Mouse (Mus musculus) limb, embryonic 14.5 days (tissue): ENCODE data around the gene Dclk2. TPM values are rescaled to one million over a fixed set of nuclear protein-coding genes. Genes with fewer than 3 reads are reported as not detected.

Experiments
- ATAC-seq: fragments of 200-750 bp; cut with Nextera tagmentation; 2 replicates; pipeline ENCODE4 v1.8.0; 2017; ENCODE audit warnings: low read depth, moderate number of reproducible peaks, moderate TSS enrichment; ENCODE audit not compliant: low FRiP score
- DNase-seq: peaks from one replicate; pipeline ENCODE4 v3.0.0-alpha.2; 2015; ENCODE audit warnings: low spot score
- H3K27ac ChIP-seq: fragments of 300-500 bp; sonication (generic); replicated peaks from 2 replicates; pipeline ENCODE4 v1.5.1; 2014; ENCODE audit warnings: low read depth, mild to moderate bottlenecking, low read length, moderate library complexity, mixed read lengths
- H3K27me3 ChIP-seq: fragments of 300-500 bp; sonication (generic); 2 replicates; pipeline ENCODE4 v1.6.1; 2014; ENCODE audit warnings: low read length, mixed read lengths; ENCODE audit not compliant: control insufficient read depth, insufficient read depth
- H3K36me3 ChIP-seq: fragments of 300-500 bp; sonication (generic); 2 replicates; pipeline ENCODE4 v1.6.1; 2014; ENCODE audit warnings: mild to moderate bottlenecking, low read length, moderate library complexity, mixed read lengths; ENCODE audit not compliant: control insufficient read depth, insufficient read depth
- H3K4me1 ChIP-seq: fragments of 300-500 bp; sonication (generic); 2 replicates; pipeline ENCODE4 v1.6.1; 2014; ENCODE audit warnings: antibody characterized with exemption, low read length, mixed read lengths; ENCODE audit not compliant: control insufficient read depth, insufficient read depth
- H3K4me2 ChIP-seq: fragments of 300-500 bp; sonication (generic); replicated peaks from 2 replicates; pipeline ENCODE4 v1.6.1; 2014; ENCODE audit warnings: low read depth, mild to moderate bottlenecking, low read length, moderate library complexity; ENCODE audit not compliant: severe bottlenecking
- H3K4me3 ChIP-seq: fragments of 300-500 bp; sonication (generic); replicated peaks from 2 replicates; pipeline ENCODE4 v1.5.1; 2014; ENCODE audit warnings: low read length
- H3K9ac ChIP-seq: fragments of 300-500 bp; sonication (generic); 2 replicates; pipeline ENCODE4 v1.6.1; 2014; ENCODE audit warnings: mild to moderate bottlenecking, low read depth, low read length, moderate library complexity; ENCODE audit not compliant: severe bottlenecking
- H3K9me3 ChIP-seq: fragments of 300-500 bp; sonication (generic); 2 replicates; pipeline ENCODE4 v1.6.1; 2016; ENCODE audit warnings: low read length; ENCODE audit not compliant: control insufficient read depth
- POLR2A ChIP-seq: fragments of 200-500 bp; IDR thresholded peaks from 2 replicates; pipeline ENCODE4 v1.8.0; 2012; ENCODE audit warnings: inconsistent platforms, mild to moderate bottlenecking, moderate library complexity, borderline replicate concordance; ENCODE audit not compliant: insufficient read depth, insufficient read length; ENCODE audit errors: extremely low read depth
- WGBS: fragments of 180-500 bp; shearing (Covaris S2); extraction: QIAGEN DNeasy Blood & Tissue Kit; methylation state at CpG from one replicate; pipeline ENCODE4 v1.1.7; 2014; 5-methylcytosine and 5-hydroxymethylcytosine counted together
- polyA plus RNA-seq, 2 experiments: library from polyadenylated mRNA; depleted of rRNA in 1 of 2; stranded (reverse) in 1 of 2; unstranded in 1 of 2; fragments of >200 nt; fragmentation: Nextera tagmentation in 1 of 2; extraction: Ambion mirVana in 1 of 2; gene quantifications; 2 replicates each; pipeline versions ENCODE4 v1.2.1 to v1.2.3; 2012 to 2014

Dclk2 gene
- polyA plus RNA-seq, 2 experiments: 5.4 to 16.7 TPM

- 37% methylated on average over 3 of the region's 3 CpGs for WGBS
Observed at GRCm38 (mm10) chr3:86821383-86821782, 99.3 kb downstream of the Dclk2 start.

GRCm38 (mm10) chr3:86820344-86820743, 100.3 kb downstream of the Dclk2 start:
- no peak overlapping the region for H3K4me2 ChIP-seq
- H3K27me3 ChIP-seq: no peaks in the 10 kb centered on the region
- no peaks in the 10 kb centered on the region for H3K36me3 ChIP-seq
- no peak for DNase-seq
- 35% methylated on average over 10 of the region's 10 CpGs for WGBS
- H3K27ac ChIP-seq: no peak overlapping the region
- H3K9me3 ChIP-seq: no peaks in the 10 kb centered on the region
- no peak for TF ChIP-seq POLR2A
- peaks cover 15% of the 10 kb centered on the region for H3K4me1 ChIP-seq
- ATAC-seq: no peak
- H3K4me3 ChIP-seq: no peak overlapping the region
- H3K9ac ChIP-seq: no peak overlapping the region

More at GRCm38 (mm10) chr3:86821383-86821782, 99.3 kb downstream of the Dclk2 start:
- Histone ChIP-seq H3K27ac (no peak overlapping the region), H3K36me3 (no peaks in the 10 kb centered on the region), H3K9ac (no peak overlapping the region), H3K27me3 (no peaks in the 10 kb centered on the region), H3K4me2 (no peak overlapping the region), H3K4me3 (no peak overlapping the region), H3K4me1 (peaks cover 15% of the 10 kb centered on the region), H3K9me3 (no peaks in the 10 kb centered on the region)
- TF ChIP-seq POLR2A: no peak
- DNase-seq: no peak
- no peak for ATAC-seq

GRCm38 (mm10) chr3:86819372-86819771, 101.3 kb downstream of the Dclk2 start:
- Histone ChIP-seq H3K4me1 (peaks cover 15% of the 10 kb centered on the region), H3K9ac (no peak overlapping the region), H3K36me3 (no peaks in the 10 kb centered on the region), H3K9me3 (no peaks in the 10 kb centered on the region), H3K4me2 (no peak overlapping the region), H3K27me3 (no peaks in the 10 kb centered on the region), H3K4me3 (no peak overlapping the region), H3K27ac (no peak overlapping the region)
- ATAC-seq (no peak), DNase-seq (no peak)
- WGBS: 91% methylated on average over 6 of the region's 6 CpGs
- no peak for TF ChIP-seq POLR2A

GRCm38 (mm10) chr3:86818001-86818585, 102.6 kb downstream of the Dclk2 start:
- peaks cover 15% of the 10 kb centered on the region for H3K4me1 ChIP-seq
- WGBS: 31% methylated on average over 13 of the region's 13 CpGs
- H3K9me3 ChIP-seq: no peaks in the 10 kb centered on the region
- TF ChIP-seq POLR2A: no peak
- H3K4me3 ChIP-seq: no peak overlapping the region
- H3K36me3 ChIP-seq: no peaks in the 10 kb centered on the region
- H3K9ac ChIP-seq: no peak overlapping the region
- H3K4me2 ChIP-seq: 0 out of 2 replicates have a peak overlapping the region, but pooled peaks have one; percentile 13
- DNase-seq (no peak), ATAC-seq (no peak)
- no peaks in the 10 kb centered on the region for H3K27me3 ChIP-seq
- H3K27ac ChIP-seq: 0 out of 2 replicates have a peak overlapping the region, but pooled peaks have one; percentile 26

- Histone ChIP-seq H3K4me1 (peaks cover 20% of the 10 kb centered on the region), H3K9me3 (no peaks in the 10 kb centered on the region), H3K27ac (no peak overlapping the region), H3K4me3 (no peak overlapping the region), H3K36me3 (no peaks in the 10 kb centered on the region), H3K9ac (no peak overlapping the region), H3K4me2 (no peak overlapping the region), H3K27me3 (no peaks in the 10 kb centered on the region)
- peak; percentile 77 for DNase-seq
- 0 out of 2 replicates have a peak, but pooled peaks have one; percentile 55 for ATAC-seq
- 24% methylated on average over 3 of the region's 3 CpGs for WGBS
- TF ChIP-seq POLR2A: no peak
Observed at GRCm38 (mm10) chr3:86812689-86813088, 108.0 kb downstream of the Dclk2 start.
